Mouse (Mus musculus) stomach, postnatal 0 days (tissue): ENCODE data around the gene Bet1l. TPM values are rescaled to one million over a fixed set of nuclear protein-coding genes. Genes with fewer than 3 reads are reported as not detected.

Experiments
- ATAC-seq: fragments of 200-750 bp; cut with Nextera tagmentation; 2 replicates; pipeline ENCODE4 v1.8.0; 2017; ENCODE audit not compliant: low FRiP score, low TSS enrichment
- DNase-seq: peaks from one replicate; pipeline ENCODE4 v3.0.0-alpha.2; 2016; ENCODE audit warnings: low spot score
- H3K27ac ChIP-seq: fragments of 300-500 bp; sonication (generic); replicated peaks from 2 replicates; pipeline ENCODE4 v1.5.1; 2014; ENCODE audit warnings: mild to moderate bottlenecking, control low read depth
- H3K27me3 ChIP-seq: fragments of 300-500 bp; sonication (generic); 2 replicates; pipeline ENCODE4 v1.6.1; 2014; ENCODE audit warnings: low read length; ENCODE audit not compliant: control insufficient read depth, insufficient read depth
- H3K36me3 ChIP-seq: fragments of 300-500 bp; sonication (generic); 2 replicates; pipeline ENCODE4 v1.6.1; 2014; ENCODE audit warnings: low read length, mixed read lengths; ENCODE audit not compliant: control insufficient read depth, insufficient read depth
- H3K4me1 ChIP-seq: fragments of 300-500 bp; sonication (generic); replicated peaks from 2 replicates; pipeline ENCODE4 v1.6.1; 2014; ENCODE audit warnings: antibody characterized with exemption; ENCODE audit not compliant: control insufficient read depth, insufficient read depth
- H3K4me2 ChIP-seq: fragments of 300-500 bp; sonication (generic); replicated peaks from 2 replicates; pipeline ENCODE4 v1.6.1; 2014; ENCODE audit warnings: low read depth, mild to moderate bottlenecking, control low read depth, moderate library complexity
- H3K4me3 ChIP-seq: fragments of 300-500 bp; sonication (generic); 2 replicates; pipeline ENCODE4 v1.5.1; 2014; ENCODE audit warnings: low read depth, low read length, control low read depth
- H3K9ac ChIP-seq: fragments of 300-500 bp; sonication (generic); 2 replicates; pipeline ENCODE4 v1.6.1; 2014; ENCODE audit warnings: mild to moderate bottlenecking, low read length, control low read depth, mixed read lengths
- H3K9me3 ChIP-seq: fragments of 300-500 bp; sonication (generic); 2 replicates; pipeline ENCODE4 v1.6.1; 2016; ENCODE audit warnings: low read length; ENCODE audit not compliant: control insufficient read depth
- CTCF ChIP-seq: IDR thresholded peaks from 2 replicates; pipeline ENCODE4 v1.5.1; 2016; ENCODE audit warnings: antibody characterized with exemption, low read depth, mild to moderate bottlenecking, moderate library complexity
- EP300 ChIP-seq: optimal IDR thresholded peaks from 2 replicates; pipeline ENCODE3; 2016; ENCODE audit warnings: antibody characterized with exemption
- WGBS: fragments of 180-500 bp; shearing (Covaris S2); extraction: QIAGEN DNeasy Blood & Tissue Kit; methylation state at CpG from one replicate; pipeline ENCODE4 v1.1.7; 2014; 5-methylcytosine and 5-hydroxymethylcytosine counted together
- polyA plus RNA-seq: library from polyadenylated mRNA; unstranded; fragments of >200 nt; fragmentation: Nextera tagmentation; extraction: Ambion mirVana; gene quantifications from 2 replicates; pipeline ENCODE4 v1.2.1, GENCODE M21; 2015

Bet1l gene
- polyA plus RNA-seq, 1 experiment from 2014 or later = 49.0 TPM

- ATAC-seq (peak; percentile 67), DNase-seq (peak; percentile 46)
- Histone ChIP-seq H3K4me1 (no peaks in the 10 kb centered on the region), H3K9me3 (no peaks in the 10 kb centered on the region), H3K36me3 (no peaks in the 10 kb centered on the region), H3K27ac (no peak within 1 kb of the TSS), H3K4me2 (peak within 1 kb of the TSS; percentile 63), H3K9ac (peak within 1 kb of the TSS; percentile 48; the same call in 1 of the 2 replicates), H3K27me3 (no peaks in the 10 kb centered on the region), H3K4me3 (peak within 1 kb of the TSS; percentile 36)
- TF ChIP-seq EP300 = no peak
- TF ChIP-seq CTCF = no peak
- WGBS = 2% methylated on average over 21 of the region's 21 CpGs
These were observed 35.6 kb downstream of the Bet1l start, which contains the start of gene Zfp941 for GRCm38 (mm10) chr7:140821653-140822329. Gene Zfp941, minus strand, starts transcription at chr7:140822178.

- Histone ChIP-seq H3K9me3 (no peaks in the 10 kb centered on the region), H3K27me3 (no peaks in the 10 kb centered on the region), H3K9ac (no peak overlapping the region), H3K4me3 (peak overlapping the region; percentile 36; the same call in 1 of the 2 replicates), H3K27ac (no peak overlapping the region), H3K4me1 (no peaks in the 10 kb centered on the region), H3K36me3 (no peaks in the 10 kb centered on the region), H3K4me2 (peak overlapping the region; percentile 63)
- DNase-seq (no peak), ATAC-seq (no peak)
- TF ChIP-seq CTCF = no peak
- no peak for TF ChIP-seq EP300
- 51% methylated on average over 5 of the region's 5 CpGs for WGBS
These were observed 36.1 kb downstream of the Bet1l start for GRCm38 (mm10) chr7:140821305-140821652.

DNA sequence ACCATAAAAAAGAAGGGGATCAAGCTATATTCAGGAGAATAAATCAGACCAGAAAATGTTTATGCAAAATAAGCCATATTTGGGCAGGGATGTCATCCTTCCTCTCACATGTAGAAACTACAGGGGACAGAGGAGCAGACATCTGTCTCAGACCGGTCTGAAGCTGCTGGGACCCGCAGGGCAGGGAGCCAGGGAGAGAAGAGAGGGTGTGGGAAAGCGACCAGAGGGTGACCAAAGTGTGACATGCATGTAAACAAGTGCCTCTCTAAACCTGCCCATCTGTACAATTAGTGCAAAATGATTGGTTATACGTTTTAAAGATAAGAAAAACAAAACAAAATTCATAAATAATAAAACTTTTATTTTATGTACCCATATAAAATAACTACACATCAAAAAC, 37.2 kb downstream of the Bet1l start:
- Histone ChIP-seq H3K36me3 (no peaks in the 10 kb centered on the region), H3K9me3 (no peaks in the 10 kb centered on the region), H3K4me1 (no peaks in the 10 kb centered on the region), H3K9ac (no peak overlapping the region), H3K27ac (no peak overlapping the region), H3K4me2 (no peak overlapping the region), H3K4me3 (no peak overlapping the region), H3K27me3 (no peaks in the 10 kb centered on the region)
- DNase-seq (no peak), ATAC-seq (no peak)
- 53% methylated on average over 4 of the region's 4 CpGs for WGBS
- TF ChIP-seq EP300 = no peak
- TF ChIP-seq CTCF = no peak

- DNase-seq = no peak
- H3K4me3 ChIP-seq = no peak overlapping the region
- no peaks in the 10 kb centered on the region for H3K4me1 ChIP-seq
- H3K27ac ChIP-seq = no peak overlapping the region
- H3K9ac ChIP-seq = no peak overlapping the region
- H3K4me2 ChIP-seq = no peak overlapping the region
- WGBS = 77% methylated on average over 12 of the region's 12 CpGs
- TF ChIP-seq EP300 (no peak), CTCF (no peak)
- no peaks in the 10 kb centered on the region for H3K9me3 ChIP-seq
- no peaks in the 10 kb centered on the region for H3K27me3 ChIP-seq
- ATAC-seq = no peak
- no peaks in the 10 kb centered on the region for H3K36me3 ChIP-seq
These were observed 44.5 kb downstream of the Bet1l start for GRCm38 (mm10) chr7:140812850-140813249.

DNA sequence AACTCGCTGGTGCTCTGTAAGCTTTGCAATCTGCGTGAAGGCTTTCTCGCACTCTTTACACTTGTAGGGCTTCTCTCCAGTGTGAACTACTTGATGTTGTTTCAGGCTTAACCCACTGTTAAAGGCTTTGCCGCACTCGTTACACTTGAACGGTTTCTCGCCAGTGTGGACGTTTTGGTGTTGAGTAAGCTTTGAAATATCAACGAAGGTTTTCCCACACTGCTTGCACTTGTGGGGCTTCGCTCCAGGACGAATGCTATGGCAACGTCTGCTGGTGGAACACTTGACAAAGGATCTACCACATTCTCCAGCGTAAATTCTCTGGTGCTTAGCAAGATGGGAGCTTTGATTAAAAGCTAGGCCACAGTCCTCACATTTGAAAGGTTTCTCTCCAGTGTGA, 45.7 kb downstream of the Bet1l start:
- Histone ChIP-seq H3K27me3 (no peaks in the 10 kb centered on the region), H3K4me2 (no peak overlapping the region), H3K9me3 (no peaks in the 10 kb centered on the region), H3K36me3 (no peaks in the 10 kb centered on the region), H3K9ac (no peak overlapping the region), H3K27ac (no peak overlapping the region), H3K4me1 (no peaks in the 10 kb centered on the region), H3K4me3 (no peak overlapping the region)
- DNase-seq (no peak), ATAC-seq (no peak)
- 87% methylated on average over 13 of the region's 13 CpGs for WGBS
- no peak for TF ChIP-seq EP300

- Histone ChIP-seq H3K36me3 (no peaks in the 10 kb centered on the region), H3K27me3 (no peaks in the 10 kb centered on the region), H3K4me2 (no peak overlapping the region), H3K27ac (no peak overlapping the region), H3K4me1 (no peaks in the 10 kb centered on the region), H3K4me3 (no peak overlapping the region), H3K9ac (no peak overlapping the region), H3K9me3 (no peaks in the 10 kb centered on the region)
- ATAC-seq (no peak), DNase-seq (no peak)
- TF ChIP-seq CTCF (peak; percentile 44), EP300 (no peak)
- WGBS = 86% methylated on average over 6 of the region's 6 CpGs
These were observed 46.9 kb downstream of the Bet1l start for GRCm38 (mm10) chr7:140810496-140810895.
